Mouse (Mus musculus) kidney, embryonic 14.5 days (tissue): ENCODE measurements around the gene Bmp2. TPM values are rescaled to one million over a fixed set of nuclear protein-coding genes. Genes with fewer than 3 reads are reported as not detected.
A peak's percentile ranks its signal among the peaks of the same experiment; 100 is the strongest.

Source experiments
- ATAC-seq: fragments of 200-750 bp; cut with Nextera tagmentation; 2 replicates; pipeline ENCODE4 v1.8.0; 2017; ENCODE audit warnings: moderate number of reproducible peaks, mild to moderate bottlenecking, moderate TSS enrichment, moderate library complexity; ENCODE audit not compliant: low FRiP score, low TSS enrichment
- H3K27ac ChIP-seq: fragments of 300-500 bp; sonication (generic); 2 replicates; pipeline ENCODE4 v1.5.1; 2014; ENCODE audit warnings: low read depth, mild to moderate bottlenecking, low read length, moderate library complexity, mixed read lengths
- H3K27me3 ChIP-seq: fragments of 300-500 bp; sonication (generic); 2 replicates; pipeline ENCODE4 v1.6.1; 2014; ENCODE audit warnings: mild to moderate bottlenecking, low read length; ENCODE audit not compliant: control insufficient read depth, insufficient read depth
- H3K36me3 ChIP-seq: fragments of 300-500 bp; sonication (generic); 2 replicates; pipeline ENCODE4 v1.6.1; 2014; ENCODE audit warnings: low read length, mixed read lengths; ENCODE audit not compliant: control insufficient read depth, insufficient read depth
- H3K4me1 ChIP-seq: fragments of 300-500 bp; sonication (generic); 2 replicates; pipeline ENCODE4 v1.6.1; 2014; ENCODE audit warnings: low read length, mixed read lengths; ENCODE audit not compliant: control insufficient read depth, insufficient read depth
- H3K4me2 ChIP-seq: fragments of 300-500 bp; sonication (generic); replicated peaks from 2 replicates; pipeline ENCODE4 v1.6.1; 2014; ENCODE audit warnings: low read depth, mild to moderate bottlenecking, low read length
- H3K4me3 ChIP-seq: fragments of 300-500 bp; sonication (generic); 2 replicates; pipeline ENCODE4 v1.5.1; 2014; ENCODE audit warnings: mild to moderate bottlenecking, low read length
- H3K9ac ChIP-seq: fragments of 300-500 bp; sonication (generic); 2 replicates; pipeline ENCODE4 v1.6.1; 2014; ENCODE audit warnings: low read depth, mild to moderate bottlenecking, low read length, moderate library complexity
- H3K9me3 ChIP-seq: fragments of 300-500 bp; sonication (generic); 2 replicates; pipeline ENCODE4 v1.6.1; 2016; ENCODE audit warnings: low read length; ENCODE audit not compliant: control insufficient read depth
- WGBS: fragments of 180-500 bp; shearing (Covaris S2); extraction: QIAGEN DNeasy Blood & Tissue Kit; methylation state at CpG from one replicate; pipeline ENCODE4 v1.1.7; 2014; 5-methylcytosine and 5-hydroxymethylcytosine counted together
- microRNA-seq: library from miRNA; unstranded; fragments of <30 nt; microRNA quantifications from one replicate; pipeline ENCODE4, GENCODE M21; 2016
- polyA plus RNA-seq: library from polyadenylated mRNA; unstranded; fragments of >200 nt; fragmentation: Nextera tagmentation; extraction: Ambion mirVana; gene quantifications from 2 replicates; pipeline ENCODE4 v1.2.1, GENCODE M21; 2014

The Bmp2 gene
- polyA plus RNA-seq, 1 experiment from 2014 or later = 12.6 TPM

- H3K9ac ChIP-seq = peak overlapping the region; percentile 59
- peaks cover 4% of the 10 kb centered on the region for H3K4me1 ChIP-seq
- peaks cover 22% of the 10 kb centered on the region for H3K27me3 ChIP-seq
- no peaks in the 10 kb centered on the region for H3K36me3 ChIP-seq
- H3K9me3 ChIP-seq = no peaks in the 10 kb centered on the region
- H3K27ac ChIP-seq = no peak overlapping the region
- no peak for ATAC-seq
- H3K4me2 ChIP-seq = peak overlapping the region; percentile 94
- peak overlapping the region; percentile 64 for H3K4me3 ChIP-seq
- WGBS = 28% methylated on average over 9 of the region's 9 CpGs
Observed at GRCm38 (mm10) chr2:133553911-133554285, 1.9 kb downstream of the Bmp2 start.

GRCm38 (mm10) chr2:133554286-133555021 lies 2.5 kb downstream of the Bmp2 start:
- Histone ChIP-seq H3K4me1 (peaks cover 4% of the 10 kb centered on the region), H3K4me2 (peak overlapping the region; percentile 94), H3K36me3 (no peaks in the 10 kb centered on the region), H3K27me3 (peaks cover 22% of the 10 kb centered on the region), H3K4me3 (peak overlapping the region; percentile 64), H3K9ac (peak overlapping the region; percentile 59), H3K9me3 (no peaks in the 10 kb centered on the region), H3K27ac (no peak overlapping the region)
- ATAC-seq = peak; percentile 54
- under 1% methylated on average over 54 of the region's 55 CpGs for WGBS

DNA sequence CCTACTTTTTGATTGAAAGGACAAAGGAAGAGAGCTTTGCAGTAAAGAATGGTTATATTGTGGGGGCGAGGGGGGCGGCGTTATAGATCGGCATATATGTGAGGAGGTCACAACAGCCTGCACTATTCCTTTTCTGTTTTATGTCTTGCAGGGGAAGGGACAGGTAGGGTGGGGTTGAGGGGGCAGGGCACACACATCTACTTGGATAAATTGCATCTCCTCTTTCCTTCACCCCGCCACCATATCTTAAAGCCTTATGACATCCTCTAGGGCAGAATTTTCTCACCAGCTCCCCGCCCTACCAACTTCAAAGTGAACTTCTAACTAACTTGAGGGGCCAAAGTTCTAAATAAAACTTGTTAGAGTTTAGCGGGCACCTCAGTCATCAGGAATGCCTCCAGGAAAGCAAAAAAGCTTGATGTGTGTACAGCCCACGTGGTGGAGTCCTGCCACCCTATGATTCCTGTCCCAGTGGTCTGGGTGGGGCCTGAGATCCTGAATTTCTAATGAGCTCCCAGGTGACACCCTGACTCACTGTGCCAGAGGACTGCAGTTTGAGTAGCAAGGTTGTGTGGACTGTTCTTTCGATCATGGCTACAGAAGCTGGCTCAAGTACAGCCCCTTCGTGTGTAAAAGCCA lies 12.4 kb downstream of the Bmp2 start:
- Histone ChIP-seq H3K9me3 (no peaks in the 10 kb centered on the region), H3K9ac (no peak overlapping the region), H3K27me3 (no peaks in the 10 kb centered on the region), H3K4me3 (no peak overlapping the region), H3K4me2 (no peak overlapping the region), H3K27ac (no peak overlapping the region), H3K36me3 (peaks cover 6% of the 10 kb centered on the region; the same call in 1 of the 2 replicates), H3K4me1 (no peaks in the 10 kb centered on the region)
- ATAC-seq = 0 out of 2 replicates have a peak, but pooled peaks have one; percentile 39
- 72% methylated on average over 10 of the region's 10 CpGs for WGBS

- ATAC-seq = no peak
- 86% methylated on average over 5 of the region's 5 CpGs for WGBS
- Histone ChIP-seq H3K27me3 (no peaks in the 10 kb centered on the region), H3K9ac (no peak overlapping the region), H3K4me1 (no peaks in the 10 kb centered on the region), H3K27ac (no peak overlapping the region), H3K4me2 (no peak overlapping the region), H3K36me3 (peaks cover 6% of the 10 kb centered on the region; the same call in 1 of the 2 replicates), H3K4me3 (no peak overlapping the region), H3K9me3 (no peaks in the 10 kb centered on the region)
Observed at GRCm38 (mm10) chr2:133565424-133565823, 13.5 kb downstream of the Bmp2 start.

DNA sequence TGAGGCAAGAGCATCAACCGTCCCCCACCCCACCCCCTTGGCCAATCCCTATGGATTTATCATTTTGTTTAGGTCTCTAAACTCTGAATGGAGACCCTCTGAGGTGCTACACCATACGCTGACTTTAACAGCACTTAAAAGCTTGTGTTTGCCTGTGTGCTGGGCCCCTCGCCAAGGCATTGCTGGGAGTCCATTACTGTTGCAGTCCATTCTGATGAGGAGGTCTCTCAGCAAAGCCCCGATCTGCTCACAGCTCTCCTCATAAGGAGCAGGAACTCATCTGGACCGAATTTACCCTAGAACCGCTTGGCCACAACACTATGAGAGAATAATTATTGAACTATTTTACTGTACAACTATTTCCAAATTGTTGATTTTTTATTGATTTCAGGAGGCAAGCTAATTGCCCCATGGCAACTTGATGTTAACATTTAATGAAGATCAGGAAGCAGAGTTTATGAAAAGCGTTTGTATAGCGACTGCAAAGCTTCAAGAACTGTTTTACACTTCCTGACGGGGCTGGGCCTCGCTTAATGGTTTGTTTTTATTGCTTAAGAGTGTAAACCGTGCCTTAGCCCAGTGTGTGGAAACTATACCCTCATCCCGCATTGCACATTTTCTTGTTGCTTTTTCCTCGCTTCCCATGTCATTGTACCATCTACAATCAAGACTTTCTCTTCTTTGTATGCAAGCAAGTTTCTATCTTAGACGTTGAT lies 14.2 kb downstream of the Bmp2 start:
- Histone ChIP-seq H3K36me3 (peaks cover 3% of the 10 kb centered on the region; the same call in 1 of the 2 replicates), H3K4me1 (no peaks in the 10 kb centered on the region), H3K4me3 (no peak overlapping the region), H3K9me3 (no peaks in the 10 kb centered on the region), H3K9ac (no peak overlapping the region), H3K27me3 (no peaks in the 10 kb centered on the region), H3K4me2 (no peak overlapping the region), H3K27ac (no peak overlapping the region)
- ATAC-seq = no peak
- WGBS = 44% methylated on average over 14 of the region's 14 CpGs

- Histone ChIP-seq H3K27ac (no peak overlapping the region), H3K4me1 (no peaks in the 10 kb centered on the region), H3K27me3 (no peaks in the 10 kb centered on the region), H3K9me3 (no peaks in the 10 kb centered on the region; the same call in 1 of the 2 replicates), H3K4me3 (no peak overlapping the region), H3K9ac (no peak overlapping the region), H3K36me3 (no peaks in the 10 kb centered on the region), H3K4me2 (no peak overlapping the region)
- no peak for ATAC-seq
- 74% methylated on average over 12 of the region's 12 CpGs for WGBS
Observed at GRCm38 (mm10) chr2:133591562-133592255, 39.8 kb downstream of the Bmp2 start.

Small RNA genes lying within 50 kb of the gene (microRNA-seq; reads per million reads assigned to microRNA genes)
- gene Mir3090 = not detected
